Mouse (Mus musculus) gastrocnemius, adult 2 months (tissue): ENCODE measurements around the gene Fbxl3. TPM values are rescaled to one million over a fixed set of nuclear protein-coding genes. Genes with fewer than 3 reads are reported as not detected.

Experiments used
- DNase-seq: peaks from one replicate; pipeline ENCODE4 v3.0.0; 2022
- H3K27ac ChIP-seq: fragments of 200-600 bp; 2 replicates; pipeline ENCODE4 v1.8.1; 2022; ENCODE audit warnings: mild to moderate bottlenecking
- H3K4me3 ChIP-seq: fragments of 200-600 bp; 2 replicates; pipeline ENCODE4 v1.8.1; 2022; ENCODE audit warnings: mild to moderate bottlenecking, moderate library complexity
- CTCF ChIP-seq: fragments of 200-600 bp; IDR thresholded peaks from 2 replicates; pipeline ENCODE4 v1.8.1; 2022; ENCODE audit warnings: antibody characterized with exemption, mild to moderate bottlenecking, moderate library complexity
- intact Hi-C: fragments of 180-260 bp; cut with DNase I; formaldehyde crosslinking; loops from one replicate; pipeline ENCODE4 v1.15.1; 2025
- total RNA-seq, 2 experiments: library from RNA; stranded (reverse); gene quantifications; 2 replicates each; pipeline ENCODE4 v1.2.3; 2021

Gene Fbxl3
- total RNA-seq, 2 experiments from 2014 or later, result 54.1 to 54.3 TPM

GRCm38 (mm10) chr14:103098587-103099235 lies 655 bp downstream of the Fbxl3 start:
- Histone ChIP-seq H3K4me3 (peak overlapping the region; percentile 97), H3K27ac (peak overlapping the region; percentile 100)
- intact Hi-C loops, result loop anchor here (1.0 kb wide), 1 partner anchor 28 kb away; the partner anchor contains the start of gene Cln5
- no peak for TF ChIP-seq CTCF
- peak; percentile 96 for DNase-seq

- intact Hi-C loops, result no loop called here
- DNase-seq, result no peak
- TF ChIP-seq CTCF, result no peak
- peak overlapping the region; percentile 97 for H3K4me3 ChIP-seq
- H3K27ac ChIP-seq, result peak overlapping the region; percentile 100
Observed at GRCm38 (mm10) chr14:103098213-103098586, 1.2 kb downstream of the Fbxl3 start.

GRCm38 (mm10) chr14:103096621-103097020 lies 2.7 kb downstream of the Fbxl3 start:
- no peak for TF ChIP-seq CTCF
- intact Hi-C loops, result no loop called here
- Histone ChIP-seq H3K4me3 (peak overlapping the region; percentile 97), H3K27ac (peak overlapping the region; percentile 100)
- DNase-seq, result no peak

- Histone ChIP-seq H3K4me3 (no peak overlapping the region), H3K27ac (peak overlapping the region; percentile 100)
- no peak for DNase-seq
- no peak for TF ChIP-seq CTCF
- intact Hi-C loops, result no loop called here
Observed at GRCm38 (mm10) chr14:103095826-103096225, 3.5 kb downstream of the Fbxl3 start.

- H3K4me3 ChIP-seq, result no peak overlapping the region
- H3K27ac ChIP-seq, result no peak overlapping the region
- DNase-seq, result no peak
- no peak for TF ChIP-seq CTCF
- intact Hi-C loops, result no loop called here
Observed at GRCm38 (mm10) chr14:103095036-103095435, 4.3 kb downstream of the Fbxl3 start.

GRCm38 (mm10) chr14:103093670-103094069 lies 5.7 kb downstream of the Fbxl3 start:
- Histone ChIP-seq H3K4me3 (no peak overlapping the region), H3K27ac (peak overlapping the region; percentile 29)
- no peak for DNase-seq
- TF ChIP-seq CTCF, result no peak
- intact Hi-C loops, result no loop called here

- DNase-seq, result no peak
- intact Hi-C loops, result no loop called here
- no peak for TF ChIP-seq CTCF
- H3K4me3 ChIP-seq, result no peak overlapping the region
- H3K27ac ChIP-seq, result peak overlapping the region; percentile 29
Observed at GRCm38 (mm10) chr14:103093236-103093635, 6.1 kb downstream of the Fbxl3 start.

- DNase-seq, result peak; percentile 31
Observed at GRCm38 (mm10) chr14:103088624-103089023, 10.7 kb downstream of the Fbxl3 start.

GRCm38 (mm10) chr14:103087846-103088245 lies 11.5 kb downstream of the Fbxl3 start:
- no peak overlapping the region for H3K4me3 ChIP-seq
- DNase-seq, result no peak
- peak overlapping the region; percentile 2; the same call in 1 of the 2 replicates for H3K27ac ChIP-seq
- TF ChIP-seq CTCF, result no peak
- intact Hi-C loops, result loop anchor here (2.0 kb wide), 1 partner anchor 17 kb away; the partner anchor contains the start of gene Cln5

More at GRCm38 (mm10) chr14:103088624-103089023, 10.7 kb downstream of the Fbxl3 start:
- no peak overlapping the region for H3K4me3 ChIP-seq
- TF ChIP-seq CTCF, result peak; percentile 82
- 0 out of 2 replicates have a peak overlapping the region, but pooled peaks have one; percentile 9 for H3K27ac ChIP-seq
- intact Hi-C loops, result no loop called here

GRCm38 (mm10) chr14:103086671-103087324 lies 12.6 kb downstream of the Fbxl3 start:
- H3K4me3 ChIP-seq, result no peak overlapping the region
- intact Hi-C loops, result loop anchor here (2.0 kb wide), 1 partner anchor 16 kb away; the partner anchor contains the start of gene Cln5
- H3K27ac ChIP-seq, result no peak overlapping the region
- TF ChIP-seq CTCF, result no peak
- DNase-seq, result no peak

GRCm38 (mm10) chr14:103085840-103086533 lies 13.4 kb downstream of the Fbxl3 start:
- no peak for TF ChIP-seq CTCF
- Histone ChIP-seq H3K4me3 (no peak overlapping the region), H3K27ac (no peak overlapping the region)
- no peak for DNase-seq
- intact Hi-C loops, result loop anchor here (2.0 kb wide), 1 partner anchor 15 kb away; the partner anchor contains the start of gene Cln5

GRCm38 (mm10) chr14:103079209-103079977 lies 20.0 kb downstream of the Fbxl3 start:
- intact Hi-C loops, result no loop called here
- DNase-seq, result no peak
- Histone ChIP-seq H3K4me3 (no peak overlapping the region), H3K27ac (no peak overlapping the region)
- TF ChIP-seq CTCF, result no peak
